Mouse (Mus musculus) neural tube, embryonic 11.5 days (tissue): ENCODE measurements at regions not wholly inside any gene's neighbourhood (a gene's known extent, or its start where the extent isn't known, plus 50 kb on each side); places are given as distances from the start of the nearest gene placed in this dataset.

ENCODE experiments used
- ATAC-seq: fragments of 200-750 bp; cut with Nextera tagmentation; 2 replicates; pipeline ENCODE4 v1.8.0; 2017; ENCODE audit warnings: moderate number of reproducible peaks, mild to moderate bottlenecking, moderate TSS enrichment, moderate library complexity; ENCODE audit not compliant: insufficient read depth, low FRiP score, low TSS enrichment
- DNase-seq: peaks from one replicate; pipeline ENCODE4 v3.0.0-alpha.2; 2015; ENCODE audit warnings: low spot score
- H3K27ac ChIP-seq: fragments of 300-500 bp; sonication (generic); 2 replicates; pipeline ENCODE4 v1.5.1; 2014; ENCODE audit warnings: low read depth, mild to moderate bottlenecking, low read length
- H3K27me3 ChIP-seq: fragments of 300-500 bp; sonication (generic); 2 replicates; pipeline ENCODE4 v1.6.1; 2014; ENCODE audit warnings: mild to moderate bottlenecking, low read length, mixed read lengths; ENCODE audit not compliant: control insufficient read depth, insufficient read depth
- H3K36me3 ChIP-seq: fragments of 300-500 bp; sonication (generic); 2 replicates; pipeline ENCODE4 v1.6.1; 2014; ENCODE audit warnings: mild to moderate bottlenecking, low read length, moderate library complexity, mixed read lengths; ENCODE audit not compliant: control insufficient read depth, insufficient read depth
- H3K4me1 ChIP-seq: fragments of 300-500 bp; sonication (generic); 2 replicates; pipeline ENCODE4 v1.6.1; 2014; ENCODE audit warnings: low read length, mixed read lengths; ENCODE audit not compliant: control insufficient read depth, insufficient read depth
- H3K4me2 ChIP-seq: fragments of 300-500 bp; sonication (generic); 2 replicates; pipeline ENCODE4 v1.6.1; 2014; ENCODE audit warnings: low read depth, mild to moderate bottlenecking, moderate library complexity
- H3K4me3 ChIP-seq: fragments of 300-500 bp; sonication (generic); 2 replicates; pipeline ENCODE4 v1.5.1; 2014; ENCODE audit warnings: low read depth, low read length
- H3K9ac ChIP-seq: fragments of 300-500 bp; sonication (generic); 2 replicates; pipeline ENCODE4 v1.6.1; 2014; ENCODE audit warnings: mild to moderate bottlenecking, low read length
- H3K9me3 ChIP-seq: fragments of 300-500 bp; sonication (generic); 2 replicates; pipeline ENCODE4 v1.6.1; 2016; ENCODE audit warnings: low read length; ENCODE audit not compliant: control insufficient read depth
- WGBS: fragments of 180-500 bp; shearing (Covaris S2); extraction: QIAGEN DNeasy Blood & Tissue Kit; methylation state at CpG from one replicate; pipeline ENCODE4 v1.1.7; 2014; 5-methylcytosine and 5-hydroxymethylcytosine counted together

- DNase-seq (no peak), ATAC-seq (no peak)
- Histone ChIP-seq H3K9ac (no peak overlapping the region), H3K36me3 (no peaks in the 10 kb centered on the region), H3K4me1 (no peaks in the 10 kb centered on the region), H3K4me3 (no peak overlapping the region), H3K27me3 (no peaks in the 10 kb centered on the region), H3K4me2 (no peak overlapping the region), H3K27ac (no peak overlapping the region), H3K9me3 (no peaks in the 10 kb centered on the region)
- WGBS, result 37% methylated on average over 13 of the region's 13 CpGs
These were observed 99.4 kb downstream of the Il20rb start for GRCm38 (mm10) chr9:100387171-100387685.

- Histone ChIP-seq H3K27ac (no peak overlapping the region), H3K27me3 (no peaks in the 10 kb centered on the region), H3K4me1 (no peaks in the 10 kb centered on the region), H3K4me2 (no peak overlapping the region), H3K36me3 (no peaks in the 10 kb centered on the region), H3K9ac (no peak overlapping the region), H3K9me3 (no peaks in the 10 kb centered on the region), H3K4me3 (no peak overlapping the region)
- ATAC-seq, result no peak
- DNase-seq, result peak; percentile 73
- WGBS, result 68% methylated on average over 5 of the region's 5 CpGs
These were observed 104.1 kb downstream of the Il20rb start for GRCm38 (mm10) chr9:100382492-100382891.

GRCm38 (mm10) chr9:100369921-100370320, 116.7 kb downstream of the Il20rb start:
- DNase-seq (no peak), ATAC-seq (no peak)
- Histone ChIP-seq H3K9ac (no peak overlapping the region), H3K36me3 (no peaks in the 10 kb centered on the region), H3K27ac (no peak overlapping the region), H3K4me1 (no peaks in the 10 kb centered on the region), H3K9me3 (no peaks in the 10 kb centered on the region), H3K27me3 (no peaks in the 10 kb centered on the region), H3K4me2 (no peak overlapping the region), H3K4me3 (no peak overlapping the region)
- WGBS, result 84% methylated on average over 5 of the region's 5 CpGs

GRCm38 (mm10) chr9:100366816-100367215, 119.8 kb downstream of the Il20rb start:
- Histone ChIP-seq H3K4me1 (no peaks in the 10 kb centered on the region), H3K27me3 (no peaks in the 10 kb centered on the region), H3K9me3 (no peaks in the 10 kb centered on the region), H3K36me3 (no peaks in the 10 kb centered on the region), H3K4me2 (no peak overlapping the region), H3K9ac (no peak overlapping the region), H3K27ac (no peak overlapping the region), H3K4me3 (no peak overlapping the region)
- DNase-seq (no peak), ATAC-seq (no peak)
- 87% methylated on average over 6 of the region's 6 CpGs for WGBS

- Histone ChIP-seq H3K27me3 (no peaks in the 10 kb centered on the region), H3K4me2 (no peak overlapping the region), H3K4me3 (no peak overlapping the region), H3K9me3 (no peaks in the 10 kb centered on the region), H3K27ac (no peak overlapping the region), H3K4me1 (no peaks in the 10 kb centered on the region), H3K36me3 (no peaks in the 10 kb centered on the region), H3K9ac (no peak overlapping the region)
- ATAC-seq, result no peak
- WGBS, result 69% methylated on average over 9 of the region's 9 CpGs
- peak; percentile 63 for DNase-seq
These were observed 126.5 kb downstream of the Il20rb start for GRCm38 (mm10) chr9:100359934-100360716.

- Histone ChIP-seq H3K4me1 (no peaks in the 10 kb centered on the region), H3K36me3 (no peaks in the 10 kb centered on the region), H3K27me3 (no peaks in the 10 kb centered on the region), H3K9ac (no peak overlapping the region), H3K4me2 (no peak overlapping the region), H3K4me3 (no peak overlapping the region), H3K27ac (no peak overlapping the region), H3K9me3 (no peaks in the 10 kb centered on the region)
- 71% methylated on average over 12 of the region's 12 CpGs for WGBS
- ATAC-seq, result no peak
- no peak for DNase-seq
These were observed 129.0 kb downstream of the Il20rb start for GRCm38 (mm10) chr9:100357553-100357952.

GRCm38 (mm10) chr9:100340796-100341195, 145.8 kb downstream of the Il20rb start:
- Histone ChIP-seq H3K27me3 (no peaks in the 10 kb centered on the region), H3K9me3 (no peaks in the 10 kb centered on the region), H3K4me2 (no peak overlapping the region), H3K4me1 (no peaks in the 10 kb centered on the region), H3K9ac (no peak overlapping the region), H3K36me3 (no peaks in the 10 kb centered on the region), H3K27ac (no peak overlapping the region), H3K4me3 (no peak overlapping the region)
- no peak for DNase-seq
- no peak for ATAC-seq
- WGBS, result 83% methylated on average over 8 of the region's 8 CpGs

GRCm38 (mm10) chr9:100307765-100308164, 178.8 kb downstream of the Il20rb start:
- Histone ChIP-seq H3K9me3 (no peaks in the 10 kb centered on the region), H3K4me2 (no peak overlapping the region), H3K27me3 (no peaks in the 10 kb centered on the region), H3K36me3 (no peaks in the 10 kb centered on the region), H3K27ac (no peak overlapping the region), H3K9ac (no peak overlapping the region), H3K4me1 (0 out of 2 replicates have a peak, but pooled peaks cover 5% of the 10 kb centered on the region), H3K4me3 (no peak overlapping the region)
- no peak for DNase-seq
- no peak for ATAC-seq
- WGBS, result 53% methylated on average over 5 of the region's 5 CpGs

- no peak overlapping the region for H3K27ac ChIP-seq
- 0 out of 2 replicates have a peak, but pooled peaks cover 5% of the 10 kb centered on the region for H3K4me1 ChIP-seq
- no peaks in the 10 kb centered on the region for H3K36me3 ChIP-seq
- no peaks in the 10 kb centered on the region for H3K9me3 ChIP-seq
- no peaks in the 10 kb centered on the region for H3K27me3 ChIP-seq
- 60% methylated on average over 2 of the region's 2 CpGs for WGBS
- H3K9ac ChIP-seq, result no peak overlapping the region
- H3K4me3 ChIP-seq, result no peak overlapping the region
- DNase-seq (no peak), ATAC-seq (no peak)
- H3K4me2 ChIP-seq, result no peak overlapping the region
These were observed 179.2 kb downstream of the Il20rb start for GRCm38 (mm10) chr9:100307364-100307763.
